Mouse (Mus musculus): ENCODE measurements around the gene Gc. TPM values are rescaled to one million over a fixed set of nuclear protein-coding genes. Genes with fewer than 3 reads are reported as not detected.

Gene Gc
- total RNA-seq, 1 experiment from 2014 or later, result not detected

- no peak for ATAC-seq (ENCODE audit: extremely low read depth, insufficient number of reproducible peaks, low FRiP score, poor library complexity, severe bottlenecking)
Observed at GRCm38 (mm10) chr5:89370140-89370539, 87.6 kb downstream of the Gc start.

GRCm38 (mm10) chr5:89368045-89368743, 89.5 kb downstream of the Gc start:
- no peak for ATAC-seq (ENCODE audit: extremely low read depth, insufficient number of reproducible peaks, low FRiP score, poor library complexity, severe bottlenecking)

Other genes with a start within 250 kb of the Gc start
- not detected in 2 replicates for gene Npffr2, start 69.5 kb upstream of the Gc start, total RNA-seq (2017)